Mouse (Mus musculus) heart, postnatal 36 days (tissue): ENCODE measurements at regions not wholly inside any gene's neighbourhood (a gene's known extent, or its start where the extent isn't known, plus 50 kb on each side); places are given as distances from the start of the nearest gene placed in this dataset.

ENCODE experiments used
- DNase-seq, 2 experiments: peaks; one replicate each; pipeline ENCODE4 v3.0.0; 2021 to 2022
- intact Hi-C: fragments of 180-260 bp; cut with DNase I; formaldehyde crosslinking; loops from one replicate; pipeline ENCODE4 v1.15.1; 2025

GRCm38 (mm10) chr1:137203512-137203911, 243.3 kb upstream of the Nr5a2 start:
- no peak for DNase-seq
- intact Hi-C loops = no loop called here

GRCm38 (mm10) chr1:137200931-137201330, 240.7 kb upstream of the Nr5a2 start:
- intact Hi-C loops = no loop called here
- no peak for DNase-seq

- intact Hi-C loops = no loop called here
- DNase-seq = no peak
Measured at GRCm38 (mm10) chr1:137195962-137196361, 235.7 kb upstream of the Nr5a2 start.

- DNase-seq = no peak
- intact Hi-C loops = no loop called here
Measured at GRCm38 (mm10) chr1:137195065-137195620, 234.9 kb upstream of the Nr5a2 start.

GRCm38 (mm10) chr1:137178231-137178630, 218.0 kb upstream of the Nr5a2 start:
- DNase-seq = no peak
- intact Hi-C loops = no loop called here

GRCm38 (mm10) chr1:137176696-137177095, 216.4 kb upstream of the Nr5a2 start:
- intact Hi-C loops = no loop called here
- DNase-seq = no peak

GRCm38 (mm10) chr1:137174081-137174480, 213.8 kb upstream of the Nr5a2 start:
- intact Hi-C loops = no loop called here
- DNase-seq = no peak

- intact Hi-C loops = no loop called here
- no peak for DNase-seq
Measured at GRCm38 (mm10) chr1:137172128-137172527, 211.9 kb upstream of the Nr5a2 start.

- intact Hi-C loops = no loop called here
- DNase-seq = no peak
Measured at GRCm38 (mm10) chr1:137171451-137171850, 211.2 kb upstream of the Nr5a2 start.

- intact Hi-C loops = no loop called here
- DNase-seq = no peak
Measured at GRCm38 (mm10) chr1:137147891-137148290, 187.6 kb upstream of the Nr5a2 start.

- intact Hi-C loops = no loop called here
- peak in 1 of 2 experiments; percentile 2 for DNase-seq
Measured at GRCm38 (mm10) chr1:137141879-137142570, 181.8 kb upstream of the Nr5a2 start.

- intact Hi-C loops = no loop called here
- no peak for DNase-seq
Measured at GRCm38 (mm10) chr1:137141372-137141771, 181.1 kb upstream of the Nr5a2 start.

GRCm38 (mm10) chr1:137136156-137136555, 175.9 kb upstream of the Nr5a2 start:
- DNase-seq = no peak
- intact Hi-C loops = no loop called here

- intact Hi-C loops = no loop called here
- no peak for DNase-seq
Measured at GRCm38 (mm10) chr1:137133734-137134133, 173.5 kb upstream of the Nr5a2 start.

- DNase-seq = no peak
- intact Hi-C loops = no loop called here
Measured at GRCm38 (mm10) chr1:137130264-137130663, 170.0 kb upstream of the Nr5a2 start.

- no peak for DNase-seq
- intact Hi-C loops = no loop called here
Measured at GRCm38 (mm10) chr1:137129116-137129515, 168.9 kb upstream of the Nr5a2 start.

- intact Hi-C loops = loop anchor here (5.0 kb wide), 1 partner anchor 346 kb away; no protein-coding TSS in a partner anchor
- no peak for DNase-seq
Measured at GRCm38 (mm10) chr1:137117866-137118265, 157.6 kb upstream of the Nr5a2 start.

GRCm38 (mm10) chr1:137106444-137106843, 146.2 kb upstream of the Nr5a2 start:
- DNase-seq = no peak
- intact Hi-C loops = no loop called here

GRCm38 (mm10) chr1:137091762-137092161, 131.5 kb upstream of the Nr5a2 start:
- intact Hi-C loops = no loop called here
- DNase-seq = no peak

GRCm38 (mm10) chr1:137088148-137088547, 127.9 kb upstream of the Nr5a2 start:
- intact Hi-C loops = no loop called here
- no peak for DNase-seq

GRCm38 (mm10) chr1:137086766-137087165, 126.5 kb upstream of the Nr5a2 start:
- intact Hi-C loops = no loop called here
- DNase-seq = no peak

GRCm38 (mm10) chr1:137083500-137083899, 123.3 kb upstream of the Nr5a2 start:
- intact Hi-C loops = no loop called here
- DNase-seq = no peak
